Mouse (Mus musculus) lung, embryonic 14.5 days (tissue): ENCODE measurements around the gene Jmjd1c. TPM values are rescaled to one million over a fixed set of nuclear protein-coding genes. Genes with fewer than 3 reads are reported as not detected.
A peak's percentile ranks its signal among the peaks of the same experiment; 100 is the strongest.
"Not testable (repeated sequence)": the region's sequence is repeated elsewhere in the genome, so short reads cannot be mapped to it uniquely, and the experiment has no call there.

ENCODE experiments used
- ATAC-seq: fragments of 200-750 bp; cut with Nextera tagmentation; 2 replicates; pipeline ENCODE4 v1.8.0; 2017; ENCODE audit warnings: mild to moderate bottlenecking, moderate TSS enrichment, moderate library complexity; ENCODE audit not compliant: insufficient read depth
- DNase-seq: peaks from one replicate; pipeline ENCODE4 v3.0.0-alpha.2; 2015
- H3K27ac ChIP-seq: fragments of 300-500 bp; sonication (generic); 2 replicates; pipeline ENCODE4 v1.5.1; 2014; ENCODE audit warnings: low read depth, mild to moderate bottlenecking, moderate library complexity
- H3K27me3 ChIP-seq: fragments of 300-500 bp; sonication (generic); 2 replicates; pipeline ENCODE4 v1.6.1; 2014; ENCODE audit warnings: low read length, control low read depth; ENCODE audit not compliant: insufficient read depth
- H3K36me3 ChIP-seq: fragments of 300-500 bp; sonication (generic); 2 replicates; pipeline ENCODE4 v1.6.1; 2014; ENCODE audit warnings: control low read depth; ENCODE audit not compliant: insufficient read depth
- H3K4me1 ChIP-seq: fragments of 300-500 bp; sonication (generic); 2 replicates; pipeline ENCODE4 v1.6.1; 2014; ENCODE audit warnings: antibody characterized with exemption, control low read depth; ENCODE audit not compliant: insufficient read depth
- H3K4me2 ChIP-seq: fragments of 300-500 bp; sonication (generic); 2 replicates; pipeline ENCODE4 v1.6.1; 2014; ENCODE audit warnings: mild to moderate bottlenecking
- H3K4me3 ChIP-seq: fragments of 300-500 bp; sonication (generic); 2 replicates; pipeline ENCODE4 v1.5.1; 2014; ENCODE audit warnings: low read depth, low read length
- H3K9ac ChIP-seq: fragments of 300-500 bp; sonication (generic); 2 replicates; pipeline ENCODE4 v1.6.1; 2014
- H3K9me3 ChIP-seq: fragments of 300-500 bp; sonication (generic); 2 replicates; pipeline ENCODE4 v1.6.1; 2016; ENCODE audit warnings: low read depth, low read length, control low read depth
- CTCF ChIP-seq: IDR thresholded peaks from 2 replicates; pipeline ENCODE4 v1.5.1; 2016; ENCODE audit warnings: antibody characterized with exemption, low read depth
- WGBS: fragments of 180-500 bp; shearing (Covaris S2); extraction: QIAGEN DNeasy Blood & Tissue Kit; methylation state at CpG from one replicate; pipeline ENCODE4 v1.1.7; 2014; 5-methylcytosine and 5-hydroxymethylcytosine counted together
- polyA plus RNA-seq: library from polyadenylated mRNA; unstranded; fragments of >200 nt; fragmentation: Nextera tagmentation; extraction: Ambion mirVana; gene quantifications from 2 replicates; pipeline ENCODE4 v1.2.1, GENCODE M21; 2014

The Jmjd1c gene
- polyA plus RNA-seq, 1 experiment from 2014 or later: 34.9 TPM

- 0 out of 2 replicates have a peak, but pooled peaks cover 3% of the 10 kb centered on the region for H3K36me3 ChIP-seq
- 73% methylated on average over 14 of the region's 14 CpGs for WGBS
- DNase-seq (no peak), ATAC-seq (no peak)
- no peak overlapping the region for H3K4me3 ChIP-seq
- no peaks in the 10 kb centered on the region for H3K27me3 ChIP-seq
- no peaks in the 10 kb centered on the region for H3K9me3 ChIP-seq
- no peak for TF ChIP-seq CTCF
- no peak overlapping the region for H3K4me2 ChIP-seq
- peaks cover 9% of the 10 kb centered on the region for H3K4me1 ChIP-seq
- no peak overlapping the region for H3K27ac ChIP-seq
- H3K9ac ChIP-seq: no peak overlapping the region
Observed at GRCm38 (mm10) chr10:67111044-67111798, 15.3 kb downstream of the Jmjd1c start.

- H3K9me3 ChIP-seq: no peaks in the 10 kb centered on the region
- WGBS: 58% methylated on average over 5 of the region's 5 CpGs
- ATAC-seq (no peak), DNase-seq (no peak)
- H3K4me1 ChIP-seq: peaks cover 9% of the 10 kb centered on the region
- no peak overlapping the region for H3K27ac ChIP-seq
- no peak overlapping the region for H3K4me3 ChIP-seq
- H3K36me3 ChIP-seq: 0 out of 2 replicates have a peak, but pooled peaks cover 3% of the 10 kb centered on the region
- no peaks in the 10 kb centered on the region for H3K27me3 ChIP-seq
- H3K4me2 ChIP-seq: no peak overlapping the region
- H3K9ac ChIP-seq: no peak overlapping the region
- TF ChIP-seq CTCF: no peak
Observed at GRCm38 (mm10) chr10:67111799-67112177, 15.9 kb downstream of the Jmjd1c start.

GRCm38 (mm10) chr10:67112967-67113366, 17.0 kb downstream of the Jmjd1c start:
- not testable (repeated sequence) for ATAC-seq, DNase-seq, H3K4me1 ChIP-seq, H3K36me3 ChIP-seq, H3K4me3 ChIP-seq, H3K27ac ChIP-seq, H3K27me3 ChIP-seq, H3K4me2 ChIP-seq, H3K9ac ChIP-seq, H3K9me3 ChIP-seq
- 80% methylated on average over 5 of the region's 5 CpGs for WGBS

GRCm38 (mm10) chr10:67113833-67114232, 17.9 kb downstream of the Jmjd1c start:
- Histone ChIP-seq H3K27me3 (no peaks in the 10 kb centered on the region), H3K36me3 (0 out of 2 replicates have a peak, but pooled peaks cover under 1% of the 10 kb centered on the region), H3K4me2 (no peak overlapping the region), H3K4me1 (peaks cover 9% of the 10 kb centered on the region), H3K27ac (no peak overlapping the region), H3K9ac (no peak overlapping the region), H3K4me3 (no peak overlapping the region), H3K9me3 (no peaks in the 10 kb centered on the region)
- no peak for TF ChIP-seq CTCF
- WGBS: 83% methylated on average over 11 of the region's 11 CpGs
- ATAC-seq: no peak
- no peak for DNase-seq

GRCm38 (mm10) chr10:67115115-67115514, 19.2 kb downstream of the Jmjd1c start:
- DNase-seq: peak; percentile 59
- H3K4me3 ChIP-seq: no peak overlapping the region
- peaks cover 14% of the 10 kb centered on the region for H3K4me1 ChIP-seq

GRCm38 (mm10) chr10:67115666-67116091, 19.8 kb downstream of the Jmjd1c start:
- no peak overlapping the region for H3K4me3 ChIP-seq
- no peak for TF ChIP-seq CTCF
- WGBS: 10% methylated on average over 5 of the region's 5 CpGs
- no peaks in the 10 kb centered on the region for H3K36me3 ChIP-seq
- H3K4me1 ChIP-seq: peaks cover 14% of the 10 kb centered on the region
- H3K27me3 ChIP-seq: no peaks in the 10 kb centered on the region
- peak overlapping the region; percentile 77; the same call in 1 of the 2 replicates for H3K27ac ChIP-seq
- ATAC-seq (peak; percentile 61), DNase-seq (no peak)
- no peak overlapping the region for H3K9ac ChIP-seq
- H3K4me2 ChIP-seq: no peak overlapping the region
- H3K9me3 ChIP-seq: no peaks in the 10 kb centered on the region

More at GRCm38 (mm10) chr10:67115115-67115514, 19.2 kb downstream of the Jmjd1c start:
- no peaks in the 10 kb centered on the region for H3K9me3 ChIP-seq
- ATAC-seq: no peak
- no peak overlapping the region for H3K4me2 ChIP-seq
- 22% methylated on average over 6 of the region's 6 CpGs for WGBS
- no peaks in the 10 kb centered on the region for H3K27me3 ChIP-seq
- H3K9ac ChIP-seq: no peak overlapping the region
- H3K27ac ChIP-seq: peak overlapping the region; percentile 77
- TF ChIP-seq CTCF: no peak
- H3K36me3 ChIP-seq: no peaks in the 10 kb centered on the region

- DNase-seq: no peak
- Histone ChIP-seq H3K4me1 (peaks cover 14% of the 10 kb centered on the region), H3K27me3 (no peaks in the 10 kb centered on the region), H3K4me3 (no peak overlapping the region), H3K4me2 (no peak overlapping the region), H3K27ac (no peak overlapping the region), H3K9me3 (no peaks in the 10 kb centered on the region), H3K36me3 (no peaks in the 10 kb centered on the region), H3K9ac (no peak overlapping the region)
- TF ChIP-seq CTCF: no peak
- 79% methylated on average over 8 of the region's 8 CpGs for WGBS
- no peak for ATAC-seq
Observed at GRCm38 (mm10) chr10:67116251-67116650, 20.3 kb downstream of the Jmjd1c start.
